Mouse (Mus musculus) midbrain, postnatal 0 days (tissue): ENCODE results near the gene Ppa1. TPM values are rescaled to one million over a fixed set of nuclear protein-coding genes. Genes with fewer than 3 reads are reported as not detected.
A peak's percentile ranks its signal among the peaks of the same experiment; 100 is the strongest.

Experiments used
- ATAC-seq: fragments of 200-750 bp; cut with Nextera tagmentation; 2 replicates; pipeline ENCODE4 v1.8.0; 2017; ENCODE audit warnings: moderate number of reproducible peaks, mild to moderate bottlenecking, moderate TSS enrichment, moderate library complexity; ENCODE audit not compliant: low FRiP score
- DNase-seq: peaks from one replicate; pipeline ENCODE4 v3.0.0-alpha.2; 2015; ENCODE audit warnings: low spot score
- H3K27ac ChIP-seq: fragments of 300-500 bp; sonication (generic); 2 replicates; pipeline ENCODE4 v1.5.1; 2014; ENCODE audit warnings: low read depth, mild to moderate bottlenecking, low read length, mixed read lengths
- H3K27me3 ChIP-seq: fragments of 300-500 bp; sonication (generic); 2 replicates; pipeline ENCODE4 v1.6.1; 2014; ENCODE audit warnings: low read length, control low read depth, mixed read lengths; ENCODE audit not compliant: insufficient read depth
- H3K36me3 ChIP-seq: fragments of 300-500 bp; sonication (generic); 2 replicates; pipeline ENCODE4 v1.6.1; 2014; ENCODE audit warnings: low read length, control low read depth, mixed read lengths; ENCODE audit not compliant: insufficient read depth
- H3K4me1 ChIP-seq: fragments of 300-500 bp; sonication (generic); 2 replicates; pipeline ENCODE4 v1.6.1; 2014; ENCODE audit warnings: mild to moderate bottlenecking, control low read depth, antibody characterized with exemption, low read length, mixed read lengths; ENCODE audit not compliant: insufficient read depth
- H3K4me2 ChIP-seq: fragments of 300-500 bp; sonication (generic); 2 replicates; pipeline ENCODE4 v1.6.1; 2014; ENCODE audit warnings: low read depth, mild to moderate bottlenecking, low read length, mixed read lengths; ENCODE audit not compliant: poor library complexity, severe bottlenecking
- H3K4me3 ChIP-seq: fragments of 300-500 bp; sonication (generic); 2 replicates; pipeline ENCODE4 v1.5.1; 2014; ENCODE audit warnings: low read depth, mild to moderate bottlenecking, low read length, moderate library complexity
- H3K9ac ChIP-seq: fragments of 300-500 bp; sonication (generic); replicated peaks from 2 replicates; pipeline ENCODE4 v1.6.1; 2014; ENCODE audit warnings: mild to moderate bottlenecking, low read length, moderate library complexity, mixed read lengths; ENCODE audit not compliant: poor library complexity, severe bottlenecking
- H3K9me3 ChIP-seq: fragments of 300-500 bp; sonication (generic); 2 replicates; pipeline ENCODE4 v1.6.1; 2016; ENCODE audit warnings: low read length, control low read depth
- CTCF ChIP-seq: IDR thresholded peaks from 2 replicates; pipeline ENCODE4 v1.5.1; 2016; ENCODE audit warnings: antibody characterized with exemption, mild to moderate bottlenecking
- WGBS: fragments of 180-500 bp; shearing (Covaris S2); extraction: QIAGEN DNeasy Blood & Tissue Kit; methylation state at CpG from one replicate; pipeline ENCODE4 v1.1.7; 2014; 5-methylcytosine and 5-hydroxymethylcytosine counted together
- polyA plus RNA-seq: library from polyadenylated mRNA; unstranded; fragments of >200 nt; fragmentation: Nextera tagmentation; extraction: Ambion mirVana; gene quantifications from 2 replicates; pipeline ENCODE4 v1.2.1, GENCODE M21; 2015
- total RNA-seq: library from RNA; depleted of rRNA; stranded (reverse); fragments of >200 nt; gene quantifications from 2 replicates; pipeline ENCODE4 v1.2.3, GENCODE M21; 2014

Ppa1 gene
- total and polyA plus RNA-seq, 2 experiments from 2014 or later = 111 to 172 TPM

DNA sequence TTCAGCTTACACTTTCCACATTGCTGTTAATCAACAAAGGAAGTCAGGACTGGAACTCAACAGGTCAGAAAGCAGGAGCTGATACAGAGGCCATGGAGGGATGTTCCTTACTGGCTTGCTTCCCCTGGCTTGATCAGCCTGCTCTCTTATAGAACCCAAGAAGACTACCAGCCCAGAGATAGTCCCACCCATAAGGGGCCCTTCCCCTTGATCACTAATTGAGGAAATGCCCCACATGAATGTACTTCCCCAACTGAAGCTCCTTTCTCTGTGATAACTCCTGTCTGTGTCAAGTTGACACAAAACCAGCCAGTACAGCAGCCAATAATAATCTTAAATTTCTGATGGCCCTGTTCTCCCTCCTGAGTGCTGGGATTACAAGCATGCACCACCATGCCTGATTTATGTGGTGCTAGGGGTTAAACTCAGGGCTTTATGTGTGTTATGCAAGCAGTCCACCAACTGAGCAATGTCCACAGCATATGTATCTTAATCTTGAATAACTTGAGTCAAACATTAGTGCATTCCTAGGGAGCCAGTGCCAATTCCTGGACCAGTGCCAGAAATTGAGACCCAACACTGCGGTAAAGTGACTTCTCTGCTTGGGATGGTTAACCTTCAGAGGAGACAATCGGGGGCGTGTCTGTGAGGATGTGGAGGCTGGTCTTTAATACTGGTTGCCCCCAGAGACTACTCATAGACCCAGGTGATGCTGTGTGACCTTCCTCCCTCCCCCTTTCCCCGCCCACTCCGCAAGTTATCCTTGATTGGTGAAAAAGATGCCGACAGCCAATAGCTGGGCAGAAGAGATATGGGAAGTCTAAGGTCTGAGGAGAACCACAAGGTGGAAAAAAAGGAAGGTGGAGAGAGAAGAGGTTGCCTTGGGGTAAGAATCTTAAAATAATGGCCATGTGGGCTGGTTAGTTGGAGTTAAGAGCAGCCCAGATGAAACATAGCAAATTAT lies 58.3 kb downstream of the Ppa1 start:
- ATAC-seq = no peak
- 85% methylated on average over 6 of the region's 6 CpGs for WGBS
- no peak overlapping the region for H3K27ac ChIP-seq

DNA sequence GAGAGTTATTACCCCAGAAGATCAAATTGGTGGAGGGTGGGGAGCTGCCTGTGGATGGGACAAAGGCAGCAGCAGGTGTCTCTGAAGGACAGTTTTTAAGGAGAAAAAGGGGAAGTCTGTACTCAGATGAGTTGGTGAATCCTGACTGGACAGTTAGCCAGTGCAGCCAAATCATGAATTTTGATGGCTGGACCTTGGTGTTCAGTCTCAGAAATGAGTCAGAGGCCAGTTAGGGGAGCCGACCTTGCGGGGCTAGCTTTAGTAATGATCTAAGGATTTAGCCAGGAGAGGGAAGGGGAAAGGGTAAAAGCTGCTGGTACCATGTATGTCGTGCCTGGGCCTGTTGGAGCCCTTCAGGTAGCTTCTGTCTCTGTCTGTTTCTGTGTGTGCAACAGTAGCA lies 65.2 kb downstream of the Ppa1 start:
- no peak overlapping the region for H3K27ac ChIP-seq
- 0 out of 2 replicates have a peak, but pooled peaks cover 2% of the 10 kb centered on the region for H3K27me3 ChIP-seq
- no peak for DNase-seq
- no peak for ATAC-seq
- H3K9me3 ChIP-seq = no peaks in the 10 kb centered on the region
- no peak overlapping the region for H3K4me3 ChIP-seq
- no peak for TF ChIP-seq CTCF
- no peak overlapping the region for H3K4me2 ChIP-seq
- no peaks in the 10 kb centered on the region for H3K4me1 ChIP-seq
- 76% methylated on average over 3 of the region's 3 CpGs for whole genome bisulfite sequencing
- no peak overlapping the region for H3K9ac ChIP-seq
- no peaks in the 10 kb centered on the region for H3K36me3 ChIP-seq

More for the DNA sequence above, 58.3 kb downstream of the Ppa1 start:
- H3K4me3 ChIP-seq = no peak overlapping the region
- no peak for TF ChIP-seq CTCF
- no peaks in the 10 kb centered on the region for H3K27me3 ChIP-seq
- H3K4me2 ChIP-seq = no peak overlapping the region
- H3K9me3 ChIP-seq = no peaks in the 10 kb centered on the region
- H3K4me1 ChIP-seq = no peaks in the 10 kb centered on the region
- DNase-seq = no peak
- H3K9ac ChIP-seq = no peak overlapping the region
- peaks cover 13% of the 10 kb centered on the region for H3K36me3 ChIP-seq

DNA sequence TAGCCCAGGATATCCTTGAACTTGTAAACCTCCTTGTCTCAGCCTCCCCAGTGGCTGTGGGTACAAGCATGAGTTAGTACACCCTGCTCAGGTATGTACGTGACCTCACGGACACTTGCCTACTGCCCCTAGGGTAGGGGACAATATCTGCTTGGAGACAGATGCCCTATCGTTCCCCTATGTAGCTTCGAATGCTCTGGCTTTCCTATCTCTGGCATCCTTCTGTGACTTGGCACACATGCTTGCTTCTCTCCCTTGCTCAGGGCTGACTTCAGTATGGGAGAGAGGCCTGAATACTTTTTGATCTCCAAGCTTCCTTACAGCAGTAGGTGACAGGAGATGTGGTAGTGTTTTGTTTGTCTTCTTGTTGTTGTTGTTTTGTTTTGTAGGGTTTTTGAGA lies 65.8 kb downstream of the Ppa1 start:
- TF ChIP-seq CTCF = no peak
- no peak overlapping the region for H3K27ac ChIP-seq
- H3K4me2 ChIP-seq = no peak overlapping the region
- DNase-seq (no peak), ATAC-seq (no peak)
- no peak overlapping the region for H3K9ac ChIP-seq
- H3K4me1 ChIP-seq = no peaks in the 10 kb centered on the region
- H3K4me3 ChIP-seq = no peak overlapping the region
- no peaks in the 10 kb centered on the region for H3K9me3 ChIP-seq
- H3K27me3 ChIP-seq = 0 out of 2 replicates have a peak, but pooled peaks cover 2% of the 10 kb centered on the region
- WGBS = 96% methylated on average over 4 of the region's 4 CpGs
- H3K36me3 ChIP-seq = no peaks in the 10 kb centered on the region

DNA sequence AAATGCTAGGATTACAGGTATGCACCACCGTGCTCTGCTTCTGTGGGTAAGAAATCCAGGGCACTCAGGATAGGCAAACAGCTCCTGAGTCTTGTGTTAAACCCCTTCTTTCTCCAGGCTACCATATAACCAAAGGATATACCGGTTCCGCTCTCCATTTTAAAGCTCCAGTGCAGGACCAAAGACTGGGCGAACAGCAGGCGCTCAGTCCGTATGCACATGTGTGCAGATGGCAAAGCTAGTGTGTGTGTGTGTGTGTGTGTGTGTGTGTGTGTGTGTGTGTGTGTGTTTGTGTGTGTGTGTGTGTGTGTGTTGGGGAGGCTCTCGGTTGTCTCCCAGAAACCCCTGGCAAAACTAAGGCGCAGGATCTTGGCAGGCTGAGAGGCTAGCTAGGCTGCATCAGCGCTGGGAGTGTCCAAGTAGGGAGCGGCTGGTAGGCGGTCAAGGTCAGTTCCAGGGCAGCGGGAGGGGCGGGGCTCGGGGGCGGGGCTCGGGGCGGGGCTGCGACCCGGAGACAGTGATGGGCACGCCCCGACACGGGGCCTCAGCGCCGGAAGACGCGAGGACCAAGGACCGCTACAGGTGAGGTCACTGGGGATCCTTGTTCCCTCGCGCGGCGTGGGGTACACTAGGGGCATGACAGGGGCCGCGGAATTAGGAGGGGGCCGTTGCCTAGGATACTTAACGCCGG lies 66.6 kb downstream of the Ppa1 start, which contains the start of gene Aifm2:
TSS of gene Aifm2 (plus strand) at position 493 of the 691 bp plus-strand sequence.
- 16% methylated on average over 28 of the region's 36 CpGs for WGBS
- DNase-seq (peak; percentile 66), ATAC-seq (peak; percentile 73)
- Histone ChIP-seq H3K9ac (peak within 1 kb of the TSS; percentile 69), H3K9me3 (no peaks in the 10 kb centered on the region), H3K4me3 (peak within 1 kb of the TSS; percentile 53), H3K36me3 (no peaks in the 10 kb centered on the region), H3K4me1 (no peaks in the 10 kb centered on the region), H3K27me3 (0 out of 2 replicates have a peak, but pooled peaks cover 2% of the 10 kb centered on the region), H3K27ac (no peak within 1 kb of the TSS), H3K4me2 (peak within 1 kb of the TSS; percentile 85)
- TF ChIP-seq CTCF = no peak

DNA sequence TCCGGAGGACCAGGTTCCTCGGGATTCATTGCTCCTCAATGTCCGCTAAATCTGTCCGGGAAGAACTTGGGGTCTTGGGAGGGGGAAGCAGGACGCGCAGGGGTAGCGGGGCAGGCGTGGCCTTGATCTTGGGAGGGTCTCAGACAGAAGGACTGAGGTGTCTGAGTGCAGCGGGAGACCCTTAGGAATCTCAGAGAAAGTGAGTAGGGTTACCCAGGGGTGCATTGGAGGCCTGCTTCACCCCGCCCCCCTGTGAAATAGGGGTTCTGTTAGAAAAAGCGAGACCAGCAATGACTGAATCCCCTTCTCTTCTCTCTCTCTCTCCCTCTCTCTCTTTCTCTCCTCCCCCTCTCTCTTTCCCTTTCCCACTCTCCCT lies 67.1 kb downstream of the Ppa1 start:
- DNase-seq (no peak), ATAC-seq (peak; percentile 31; the same call in 1 of the 2 replicates)
- Histone ChIP-seq H3K4me2 (peak overlapping the region; percentile 85), H3K4me3 (peak overlapping the region; percentile 53), H3K27ac (no peak overlapping the region), H3K4me1 (no peaks in the 10 kb centered on the region), H3K27me3 (0 out of 2 replicates have a peak, but pooled peaks cover 2% of the 10 kb centered on the region), H3K9ac (peak overlapping the region; percentile 69), H3K36me3 (no peaks in the 10 kb centered on the region), H3K9me3 (no peaks in the 10 kb centered on the region)
- no peak for TF ChIP-seq CTCF
- 5% methylated on average over 10 of the region's 11 CpGs for WGBS
